Mouse (Mus musculus) inflammation-experienced regulatory T-cells, adult 6 months (primary cell): ENCODE data around the gene Ap1m2. TPM values are rescaled to one million over a fixed set of nuclear protein-coding genes. Genes with fewer than 3 reads are reported as not detected.

Source experiments
- ATAC-seq: one replicate; pipeline ENCODE4 v1.8.0; 2017
- polyA plus RNA-seq, 3 experiments: library from polyadenylated mRNA; unstranded; fragments of 100-300 nt; shearing (Covaris generic); gene quantifications; one replicate each; pipeline ENCODE4 v1.2.1; 2017

Ap1m2 gene
- polyA plus RNA-seq, result 1 to 10 TPM in 1 of 3 experiments, under 1 TPM in 2; 0.36 to 1.0 (median 0.42) TPM

- no peak for ATAC-seq
These were observed at the start of gene Ap1m2 for GRCm38 (mm10) chr9:21312134-21312533. Ap1m2 (minus strand) TSS chr9:21312337.

- peak; percentile 78 for ATAC-seq
These were observed 45.0 kb upstream of the Ap1m2 start for GRCm38 (mm10) chr9:21356981-21357718.

GRCm38 (mm10) chr9:21354796-21355195 is 42.7 kb upstream of the Ap1m2 start:
- no peak for ATAC-seq

DNA sequence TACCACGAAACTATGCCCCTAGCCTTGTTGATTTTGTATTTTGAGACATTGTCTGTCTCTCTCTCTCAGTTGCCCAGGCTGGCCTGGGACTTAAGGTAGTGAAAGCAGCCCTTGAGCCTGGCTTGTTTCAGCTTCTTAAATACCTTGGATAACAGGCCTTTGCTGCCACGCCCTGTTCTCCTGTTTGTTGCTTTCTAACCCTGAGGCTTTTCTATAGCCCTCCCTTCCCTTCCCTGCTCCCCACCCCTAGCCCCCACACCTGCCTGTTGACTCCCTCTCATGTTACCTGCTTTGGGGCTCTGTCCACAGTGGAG is 41.2 kb upstream of the Ap1m2 start:
- no peak for ATAC-seq

DNA sequence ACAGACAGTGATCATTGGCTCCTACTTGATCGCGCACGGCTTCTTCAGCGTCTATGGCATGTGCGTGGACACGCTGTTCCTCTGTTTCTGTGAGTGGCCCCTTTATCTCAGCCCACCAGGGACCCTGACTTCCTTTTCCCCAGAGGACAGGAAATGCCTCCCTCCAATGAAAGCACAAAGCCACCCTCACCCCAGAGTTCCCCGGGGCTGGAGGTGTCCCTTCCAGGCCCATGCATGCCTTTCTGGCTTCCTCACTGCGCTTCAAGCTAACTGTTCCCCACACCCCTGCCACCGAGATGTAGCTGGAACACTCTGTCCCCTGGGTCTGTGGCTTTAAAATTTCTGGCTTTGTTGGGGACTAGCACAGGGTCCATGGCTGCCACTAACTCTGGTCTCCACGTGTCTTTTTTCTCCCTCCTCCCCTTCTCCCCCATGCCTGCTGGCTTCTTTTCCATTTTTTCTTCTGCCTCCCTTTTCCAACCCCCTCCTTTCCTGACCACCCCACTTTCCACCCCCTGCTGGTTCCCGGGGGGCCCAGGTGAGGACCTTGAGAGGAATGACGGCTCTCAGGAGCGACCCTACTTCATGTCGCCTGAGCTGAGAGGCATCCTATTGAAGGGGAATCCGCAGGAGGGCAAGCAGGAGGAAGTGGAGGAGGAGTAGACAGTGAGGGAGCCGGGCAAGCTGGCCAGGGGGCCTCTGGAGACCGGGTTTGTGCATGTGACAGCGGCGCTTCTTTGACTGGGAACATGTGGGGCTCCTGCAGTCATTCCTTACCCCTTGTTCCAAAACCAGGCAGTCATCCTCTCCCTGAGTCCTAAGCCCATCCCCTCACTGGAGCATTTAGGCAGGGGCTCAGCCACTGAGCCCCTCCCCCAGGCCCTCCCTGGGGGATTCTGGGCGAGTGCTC is 40.6 kb upstream of the Ap1m2 start:
- ATAC-seq, result no peak

DNA sequence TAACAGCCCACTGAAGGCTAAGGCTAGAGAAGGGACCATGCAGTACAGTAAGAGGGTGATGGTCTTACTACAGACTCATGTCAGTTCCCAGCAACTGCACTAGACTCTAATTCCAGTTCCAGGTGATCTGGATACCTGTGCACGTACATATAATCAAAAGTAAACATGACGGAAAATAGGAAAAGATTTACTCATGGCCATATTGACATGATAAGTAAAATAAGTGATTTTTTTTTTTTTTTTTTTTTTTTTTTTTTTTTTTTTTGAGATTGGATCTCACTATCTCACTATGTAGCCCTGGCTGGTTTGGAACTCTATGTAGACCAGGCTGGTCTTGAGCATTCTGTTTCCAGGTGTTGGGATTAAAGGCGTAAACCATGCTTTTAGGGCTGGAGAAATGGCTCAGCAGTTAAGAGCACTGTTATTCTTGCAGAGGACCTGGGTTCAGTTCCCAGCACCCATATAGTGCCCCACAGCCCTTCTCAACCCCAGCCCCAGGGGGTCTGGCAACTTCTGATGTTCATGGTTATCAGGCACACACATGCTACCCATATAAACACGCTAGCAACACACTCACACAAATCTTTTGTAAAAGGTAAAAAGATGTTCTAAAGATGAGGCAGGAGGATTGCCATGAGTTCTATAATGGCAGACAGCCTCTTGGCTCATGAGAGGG is 39.7 kb upstream of the Ap1m2 start:
- ATAC-seq, result no peak

DNA sequence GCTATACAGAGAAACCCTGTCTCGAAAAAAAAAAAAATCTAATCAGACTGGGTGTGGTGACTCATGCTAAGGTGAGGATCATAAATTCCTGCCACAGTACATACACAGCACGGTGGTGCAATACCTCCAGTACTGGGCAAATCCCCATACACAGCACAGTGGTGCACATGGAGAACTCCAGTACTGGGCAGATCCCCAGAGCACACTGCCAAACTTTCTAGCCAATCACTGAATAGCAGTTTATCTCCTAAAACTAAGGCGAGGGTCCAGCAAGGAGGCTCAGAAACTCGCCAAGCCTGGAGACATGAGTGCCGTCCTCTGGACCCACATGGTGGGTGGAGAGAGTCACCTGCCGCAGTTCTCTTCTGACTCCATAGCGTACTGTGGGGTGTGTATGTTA is 39.0 kb upstream of the Ap1m2 start:
- no peak for ATAC-seq

DNA sequence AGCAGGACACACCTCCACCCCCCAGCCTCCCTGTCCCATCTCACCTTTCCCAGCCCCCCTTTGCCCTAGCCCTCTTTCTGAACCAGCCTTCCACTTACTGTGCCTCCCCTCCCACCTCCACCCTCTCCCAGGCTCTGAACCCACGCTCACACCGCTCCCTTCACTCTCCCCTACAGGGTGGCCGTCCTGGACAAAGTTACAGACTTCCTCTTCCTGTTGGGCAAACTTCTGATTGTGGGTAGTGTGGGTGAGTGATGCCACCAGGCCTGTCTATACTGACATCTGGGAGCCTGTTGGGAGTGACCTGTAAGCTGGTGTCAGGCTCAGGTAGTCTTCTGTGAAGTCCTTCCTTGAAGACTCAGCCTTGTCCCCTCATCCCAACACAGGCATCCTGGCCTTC is 36.0 kb upstream of the Ap1m2 start:
- no peak for ATAC-seq

- ATAC-seq, result no peak
These were observed 34.7 kb upstream of the Ap1m2 start for GRCm38 (mm10) chr9:21346627-21347365.

DNA sequence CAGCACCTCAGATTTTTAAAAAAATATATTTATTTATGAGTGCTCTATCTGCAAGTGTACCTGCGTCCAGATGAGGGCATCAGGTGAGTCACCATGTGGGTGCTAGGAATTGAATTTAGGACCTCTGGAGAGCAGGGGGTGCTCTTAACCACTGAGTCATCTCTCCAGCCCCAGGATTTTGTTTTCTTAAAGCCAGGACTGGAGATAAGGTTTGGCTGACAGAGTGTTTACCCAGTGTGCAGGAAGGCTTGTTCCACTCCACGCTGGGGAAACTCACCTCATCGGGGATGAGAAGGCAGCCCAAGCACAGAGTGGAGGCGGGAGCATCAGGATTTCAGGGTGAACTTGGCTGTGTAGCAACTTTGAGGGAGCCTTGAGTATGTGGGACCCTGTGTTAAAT is 28.3 kb upstream of the Ap1m2 start:
- ATAC-seq, result no peak

- no peak for ATAC-seq
These were observed 25.5 kb upstream of the Ap1m2 start for GRCm38 (mm10) chr9:21337652-21338051.

DNA sequence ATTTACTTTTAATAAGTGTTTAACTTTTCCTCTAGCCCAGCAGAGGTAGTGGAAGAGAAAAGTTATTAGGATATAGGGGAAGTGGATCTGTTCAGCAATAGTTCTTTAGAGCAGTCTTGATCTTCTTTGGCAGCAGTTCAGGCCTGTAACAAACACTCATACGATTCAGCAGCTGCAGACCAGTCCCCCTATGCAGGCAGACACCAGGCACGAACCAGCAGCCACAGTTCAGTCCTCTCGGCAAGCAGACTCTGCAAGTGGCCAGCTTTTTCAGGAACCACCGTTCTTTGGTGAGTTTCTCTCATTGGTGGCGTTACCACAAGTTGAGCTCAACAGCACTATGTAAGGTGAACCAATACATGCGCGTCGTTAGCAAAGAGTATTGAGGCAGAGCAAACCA is 24.4 kb upstream of the Ap1m2 start:
- no peak for ATAC-seq

- ATAC-seq, result no peak
These were observed 23.3 kb upstream of the Ap1m2 start for GRCm38 (mm10) chr9:21335391-21335790.

DNA sequence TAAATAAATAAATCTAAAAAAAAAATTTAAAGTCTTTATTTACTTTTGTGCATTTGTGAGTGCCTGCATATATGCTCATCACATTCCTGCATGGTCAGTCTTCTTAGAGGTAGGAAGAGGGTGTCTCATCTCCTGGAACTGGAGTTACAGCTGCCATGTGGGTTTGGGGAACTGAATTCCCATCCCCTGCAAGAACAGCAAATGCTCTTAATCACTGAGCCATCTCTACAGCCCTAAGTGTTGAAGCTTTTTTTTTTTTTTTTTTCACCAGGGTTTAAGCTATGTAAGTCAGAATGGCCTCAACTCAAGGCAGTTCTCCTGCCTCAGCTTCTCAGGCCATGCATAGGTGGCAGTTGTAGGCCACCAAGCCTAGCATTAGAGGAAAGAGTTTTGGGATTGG is 22.6 kb upstream of the Ap1m2 start:
- no peak for ATAC-seq

DNA sequence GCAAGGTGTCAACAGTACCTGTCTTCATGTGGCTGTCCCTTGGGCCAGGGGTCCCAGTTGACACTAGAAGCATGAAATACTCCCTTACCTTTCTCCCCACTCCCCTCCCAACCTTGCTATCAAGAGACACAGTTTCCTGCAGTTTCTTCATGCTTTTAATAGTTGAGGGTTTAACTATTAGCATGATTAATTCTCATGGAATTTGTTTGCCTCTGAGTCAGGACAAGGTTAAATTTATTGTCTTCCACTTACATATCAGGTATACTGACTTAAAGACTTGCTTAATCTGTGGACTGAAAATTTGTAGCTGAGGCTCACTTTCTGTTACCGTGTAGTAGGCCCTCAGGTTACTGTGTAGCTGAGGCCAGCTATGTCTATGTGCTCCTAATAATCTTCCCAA is 21.4 kb upstream of the Ap1m2 start:
- no peak for ATAC-seq

GRCm38 (mm10) chr9:21332161-21333061 is 20.3 kb upstream of the Ap1m2 start:
- ATAC-seq, result peak; percentile 42

DNA sequence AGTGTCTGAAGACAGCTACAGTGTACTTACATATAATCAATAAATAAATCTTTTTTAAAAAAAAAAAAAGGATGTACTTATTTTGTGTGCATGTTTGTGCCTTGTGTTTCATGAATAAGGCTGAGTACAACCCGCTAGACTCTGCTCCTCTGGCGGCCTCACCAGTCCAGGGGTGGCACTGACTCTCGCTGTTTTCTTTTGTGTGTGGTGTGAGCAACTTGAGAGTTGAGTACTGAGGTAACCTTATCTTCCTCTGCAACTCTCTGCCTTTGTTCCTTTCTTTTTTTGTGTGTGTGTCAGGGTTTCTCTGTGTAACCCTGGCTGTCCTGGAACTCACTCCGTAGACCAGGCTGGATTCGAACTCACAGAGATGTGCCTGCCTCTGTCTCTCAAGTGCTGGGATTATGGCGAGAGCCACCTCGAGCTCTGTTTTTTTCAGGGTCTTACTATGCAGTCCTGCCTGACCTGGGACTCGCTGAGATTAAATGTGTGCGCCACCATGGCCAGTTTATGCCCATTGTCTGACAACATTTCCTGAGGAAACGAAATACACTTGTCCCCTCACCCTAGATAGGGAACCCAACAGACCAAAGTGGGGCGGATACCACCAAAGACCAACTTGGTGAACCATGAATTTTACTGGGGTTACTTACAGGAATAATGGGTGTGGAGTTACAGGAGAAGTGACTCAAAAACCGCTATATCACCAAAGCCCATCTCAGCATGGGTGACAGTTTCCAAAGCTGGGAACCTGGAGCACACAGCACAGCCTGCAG is 19.4 kb upstream of the Ap1m2 start:
- no peak for ATAC-seq

GRCm38 (mm10) chr9:21329699-21330289 is 17.7 kb upstream of the Ap1m2 start:
- peak; percentile 9 for ATAC-seq

DNA sequence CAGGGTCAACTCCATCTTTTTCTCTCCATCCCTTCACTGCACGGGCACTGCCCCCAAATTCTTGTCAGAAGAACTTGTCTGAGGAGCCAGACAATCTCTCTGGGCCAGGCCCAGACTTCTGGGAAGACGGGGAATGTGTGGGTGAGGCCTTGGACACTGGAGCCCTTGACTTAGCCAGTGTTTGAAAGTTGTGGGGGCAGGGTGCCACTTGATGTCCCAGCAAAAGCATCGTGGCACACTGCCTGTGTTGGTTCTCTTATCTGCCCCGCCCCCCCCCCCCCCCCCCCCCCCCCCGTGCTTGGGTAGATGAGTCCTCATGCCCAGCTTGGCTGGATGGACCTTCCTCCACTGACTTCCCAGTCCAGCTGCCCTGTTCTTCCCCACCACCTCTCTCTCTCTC is 16.9 kb upstream of the Ap1m2 start:
- ATAC-seq, result no peak

- ATAC-seq, result peak; percentile 79
These were observed 15.9 kb upstream of the Ap1m2 start for GRCm38 (mm10) chr9:21328041-21328440.
